Mouse (Mus musculus) left cerebral cortex, postnatal 36 days (tissue): ENCODE measurements at regions not wholly inside any gene's neighbourhood (a gene's known extent, or its start where the extent isn't known, plus 50 kb on each side); places are given as distances from the start of the nearest gene placed in this dataset.

ENCODE experiments used
- DNase-seq, 2 experiments: peaks; one replicate each; pipeline ENCODE4 v3.0.0; 2021 to 2022; ENCODE audit warnings: low spot score in 2 of 2, mixed read lengths in 1 of 2
- intact Hi-C: fragments of 180-260 bp; cut with DNase I; formaldehyde crosslinking; loops from one replicate; pipeline ENCODE4 v1.15.1; 2025

GRCm38 (mm10) chr4:31660896-31661295 is 303.0 kb upstream of the Map3k7 start:
- DNase-seq, result no peak
- intact Hi-C loops, result no loop called here

GRCm38 (mm10) chr4:31671530-31672170 is 292.2 kb upstream of the Map3k7 start:
- intact Hi-C loops, result no loop called here
- DNase-seq, result no peak

GRCm38 (mm10) chr4:31672171-31672841 is 291.6 kb upstream of the Map3k7 start:
- no peak for DNase-seq
- intact Hi-C loops, result no loop called here

DNA sequence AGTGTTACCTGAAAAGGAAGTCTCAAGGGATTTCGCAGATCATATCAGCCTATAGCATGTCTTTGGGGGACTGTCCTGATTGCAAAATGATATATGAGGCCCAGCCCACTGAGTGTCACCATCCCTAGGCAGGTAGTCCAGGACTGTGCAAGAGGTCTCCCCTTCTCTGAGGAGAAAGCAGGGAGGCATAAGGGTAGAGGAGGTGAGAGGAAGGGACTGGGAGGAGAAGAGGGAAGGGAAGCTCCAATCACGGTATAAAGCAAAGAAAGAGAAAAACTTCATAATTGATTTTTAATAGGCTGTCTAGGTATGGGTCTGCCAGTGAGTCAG is 291.1 kb upstream of the Map3k7 start:
- DNase-seq, result no peak
- intact Hi-C loops, result no loop called here

- intact Hi-C loops, result no loop called here
- no peak for DNase-seq
Observed at GRCm38 (mm10) chr4:31679007-31679590, 284.8 kb upstream of the Map3k7 start.

DNA sequence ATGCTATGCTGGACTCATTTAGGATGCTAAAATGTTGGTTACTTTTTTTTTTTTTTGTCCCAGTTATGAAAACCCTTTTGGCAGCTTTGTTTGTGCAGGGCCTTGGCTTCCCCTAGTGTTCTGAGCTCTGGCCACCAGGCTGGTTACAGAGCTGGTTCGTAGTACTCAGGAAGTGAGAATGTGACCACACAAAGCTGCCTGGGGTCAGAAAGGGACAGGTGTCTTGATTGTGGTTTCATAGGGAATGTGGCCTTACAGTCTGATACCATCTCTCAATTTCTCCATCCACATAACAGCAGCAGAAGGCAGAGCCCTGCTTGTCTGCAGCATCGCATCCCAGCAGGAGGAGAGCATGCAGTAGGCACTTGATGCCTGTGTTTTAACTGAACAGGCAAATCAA is 282.9 kb upstream of the Map3k7 start:
- intact Hi-C loops, result no loop called here
- no peak for DNase-seq

DNA sequence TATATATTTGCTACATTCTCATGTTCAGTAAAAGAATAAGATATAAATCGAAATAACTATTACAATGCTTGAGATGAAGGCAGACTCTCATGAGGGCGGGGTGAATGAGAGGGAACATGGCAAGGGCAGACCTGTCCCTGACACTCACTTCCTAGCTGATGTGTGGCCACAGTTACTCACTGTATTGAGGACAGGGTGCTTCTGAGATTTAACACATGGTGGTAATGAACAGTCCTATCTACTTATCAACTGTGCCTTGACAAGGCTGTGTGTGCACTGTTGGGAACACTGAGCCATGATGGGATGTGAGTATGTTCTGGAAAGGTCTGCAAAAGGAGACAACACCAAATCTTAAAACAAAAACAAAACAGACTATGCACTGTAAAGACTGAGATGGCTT is 274.8 kb upstream of the Map3k7 start:
- DNase-seq, result no peak
- intact Hi-C loops, result no loop called here

- no peak for DNase-seq
- intact Hi-C loops, result no loop called here
Observed at GRCm38 (mm10) chr4:31697769-31698505, 266.0 kb upstream of the Map3k7 start.

DNA sequence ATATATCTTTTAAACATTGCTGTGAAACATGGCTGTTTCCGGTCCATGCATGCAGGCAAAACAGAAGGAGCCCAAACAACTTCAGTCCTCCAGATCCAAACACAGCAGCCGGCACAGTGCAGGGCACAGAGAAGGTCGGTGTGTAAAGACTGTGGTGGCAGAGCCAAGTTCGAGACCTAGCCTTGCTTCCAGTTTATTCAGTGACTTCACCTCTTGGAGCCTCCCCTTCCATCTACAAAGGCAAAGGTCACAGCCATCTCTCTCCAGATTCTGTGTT is 265.5 kb upstream of the Map3k7 start:
- intact Hi-C loops, result no loop called here
- no peak for DNase-seq

DNA sequence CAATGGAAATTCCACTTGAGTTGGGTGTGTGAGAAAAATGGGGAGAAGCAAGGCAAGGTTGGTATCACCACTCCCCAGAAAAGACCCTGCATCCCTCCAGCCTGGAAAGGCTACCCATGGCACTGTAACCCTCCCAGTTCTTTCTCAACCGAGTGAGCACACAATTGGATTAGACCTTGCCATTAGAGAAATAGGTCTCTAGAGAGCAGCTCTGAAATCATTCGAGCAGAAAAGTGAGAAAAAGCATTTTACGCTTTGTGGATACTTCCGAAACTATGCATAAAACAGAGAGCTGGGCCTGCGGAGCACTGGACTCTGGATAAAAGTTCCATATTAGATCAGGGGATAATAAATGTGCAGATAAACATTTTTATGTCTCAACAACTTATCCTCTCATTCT is 264.6 kb upstream of the Map3k7 start:
- intact Hi-C loops, result no loop called here
- no peak for DNase-seq

GRCm38 (mm10) chr4:31714054-31714651 is 249.7 kb upstream of the Map3k7 start:
- DNase-seq, result no peak
- intact Hi-C loops, result no loop called here

DNA sequence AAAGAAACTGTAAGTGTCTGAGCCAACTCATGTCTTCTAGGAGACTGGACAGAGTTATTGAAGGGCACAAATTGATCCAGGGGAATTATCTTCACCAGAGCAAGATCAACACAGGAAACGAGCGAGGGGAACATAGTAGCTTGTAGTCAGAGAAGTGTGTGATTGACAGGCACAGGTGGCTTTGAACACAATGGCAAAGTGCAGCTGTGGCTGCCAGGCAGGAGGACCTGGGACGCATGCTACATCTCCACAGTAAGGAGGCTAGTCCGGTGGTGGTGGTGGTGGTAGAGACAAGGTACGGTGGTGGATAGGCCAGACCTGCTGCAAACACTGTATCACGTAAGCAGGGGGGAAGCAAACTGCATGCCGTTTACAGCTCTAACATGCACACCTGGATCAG is 240.4 kb upstream of the Map3k7 start:
- no peak for DNase-seq
- intact Hi-C loops, result no loop called here

DNA sequence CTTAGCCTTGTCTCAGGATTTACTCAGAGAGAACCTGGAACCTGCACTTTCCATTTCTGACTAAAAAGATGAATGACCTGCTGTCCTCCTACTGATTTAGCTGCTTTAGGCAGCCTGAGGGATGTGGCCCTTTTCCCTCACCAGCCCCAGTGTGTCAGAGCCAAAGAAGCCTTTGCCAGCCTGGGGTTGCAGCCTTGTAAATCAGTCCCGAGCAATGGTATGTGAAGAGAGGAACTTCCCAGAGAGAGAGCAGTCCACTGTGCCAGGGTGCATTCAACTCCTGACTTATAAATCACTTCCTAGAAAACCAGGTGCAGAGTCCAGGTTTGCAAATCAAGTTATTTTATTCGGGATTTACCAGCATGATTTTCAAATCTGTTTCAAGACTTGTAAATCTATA is 239.5 kb upstream of the Map3k7 start:
- DNase-seq, result no peak
- intact Hi-C loops, result no loop called here

- intact Hi-C loops, result no loop called here
- DNase-seq, result no peak
Observed at GRCm38 (mm10) chr4:31727498-31728148, 236.3 kb upstream of the Map3k7 start.

GRCm38 (mm10) chr4:31728149-31728516 is 235.8 kb upstream of the Map3k7 start:
- intact Hi-C loops, result no loop called here
- no peak for DNase-seq

DNA sequence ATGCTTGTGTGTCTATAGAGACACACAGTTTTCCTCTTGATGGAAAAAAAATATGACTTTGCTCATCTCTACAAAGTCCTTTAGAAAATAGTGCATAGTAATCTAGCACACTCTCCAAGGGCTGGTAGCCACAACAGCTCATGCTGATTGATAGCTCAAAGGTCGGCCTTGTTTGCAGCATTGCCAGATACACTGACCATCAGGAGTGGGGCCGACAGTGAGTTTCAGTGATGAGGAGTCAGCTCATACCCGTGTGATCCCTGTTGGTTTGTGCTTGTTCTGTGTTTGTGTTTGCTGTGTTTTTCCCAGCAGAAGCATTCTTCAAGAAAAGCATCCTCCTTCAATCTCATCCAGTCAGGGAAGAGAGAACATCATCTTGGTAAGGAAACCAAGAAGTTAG is 220.1 kb upstream of the Map3k7 start:
- DNase-seq, result no peak
- intact Hi-C loops, result no loop called here

- no peak for DNase-seq
- intact Hi-C loops, result no loop called here
Observed at GRCm38 (mm10) chr4:31744431-31744830, 219.5 kb upstream of the Map3k7 start.

DNA sequence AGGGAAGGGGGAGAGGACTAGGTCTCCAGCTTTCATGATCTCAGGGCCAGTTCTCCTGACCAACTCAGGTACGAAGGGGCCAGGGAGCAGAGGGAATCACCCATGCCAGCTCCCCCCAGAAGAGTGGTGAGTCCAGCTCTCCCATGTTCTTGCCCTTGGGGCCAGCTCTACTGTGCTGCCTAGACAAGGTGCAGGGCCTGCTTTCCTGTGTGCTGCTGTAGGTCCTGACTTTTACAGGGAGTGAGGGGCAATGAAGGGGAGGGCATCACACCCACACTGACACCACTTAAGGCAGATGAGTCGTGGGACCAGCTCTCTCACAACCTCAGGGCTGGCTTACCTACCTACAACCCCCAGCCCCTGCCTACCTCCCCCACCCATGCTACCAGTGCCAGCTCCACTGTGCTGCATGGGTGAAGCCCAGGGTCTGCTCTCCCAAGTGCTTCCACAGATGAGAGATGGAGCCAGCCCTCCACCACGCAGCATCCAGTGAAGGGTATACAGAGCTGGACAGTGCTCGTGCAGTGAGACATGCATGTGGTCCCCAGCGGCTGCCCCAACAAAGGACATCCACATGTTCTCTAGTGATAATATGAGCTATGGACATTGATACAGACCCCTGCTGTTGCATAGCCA is 210.1 kb upstream of the Map3k7 start:
- intact Hi-C loops, result no loop called here
- DNase-seq, result no peak

DNA sequence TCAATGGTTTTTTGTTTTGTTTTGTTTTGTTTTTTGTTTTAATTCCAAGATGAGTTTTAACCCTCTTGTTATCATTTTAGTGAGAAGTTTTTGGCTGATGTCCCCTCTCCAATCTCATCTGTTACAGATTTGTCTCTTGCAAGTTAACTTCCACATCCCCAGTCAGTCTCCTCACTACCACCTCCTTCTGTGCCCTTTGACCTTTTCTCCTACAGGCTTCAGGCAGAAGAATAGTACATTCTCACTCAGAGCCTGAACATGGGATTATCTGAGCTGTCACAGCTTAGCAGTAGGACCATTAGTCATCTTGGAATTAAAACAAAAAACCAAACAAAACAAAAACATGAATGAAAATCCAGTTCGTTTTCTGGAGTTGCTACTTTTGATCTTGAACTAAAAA is 206.8 kb upstream of the Map3k7 start:
- intact Hi-C loops, result no loop called here
- no peak for DNase-seq

GRCm38 (mm10) chr4:31760116-31760515 is 203.8 kb upstream of the Map3k7 start:
- no peak for DNase-seq
- intact Hi-C loops, result no loop called here
